In the genomic region with DNA sequence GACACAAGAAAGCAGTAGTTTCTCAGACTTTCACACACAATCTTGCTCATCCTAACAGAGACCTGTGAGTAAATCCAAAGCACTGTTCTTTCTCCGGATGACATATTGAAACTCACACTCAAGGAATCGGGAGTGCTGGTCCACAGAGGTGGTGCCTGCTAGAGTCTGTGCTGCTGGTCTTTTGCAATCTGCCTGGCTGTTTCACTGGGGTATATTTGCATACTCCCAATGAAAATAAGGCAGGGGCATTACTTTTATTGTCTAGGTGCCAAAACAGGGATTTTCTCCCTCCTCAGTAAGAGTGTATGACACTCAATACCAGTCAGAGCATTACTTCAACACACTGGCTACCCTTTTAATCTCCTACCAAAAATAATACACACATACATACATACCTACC, we compare ENCODE assay signal across 12 mouse cellular contexts. TPM values are rescaled to one million over a fixed set of nuclear protein-coding genes. Genes with fewer than 3 reads are reported as not detected.
DNase-seq lines count a peak whose midpoint lies in the region; ATAC-seq lines count a peak whose summit lies in the region.
"Had no signal": no experiment of that assay in that cellular context is flagged by ENCODE, and none has a peak within 500 bp of the region (broad histone marks: within the 10 kb centered on the region; RNA-seq: fewer than 3 reads in every experiment).

No protein-coding gene starts in this region.

- H3K4me2 ChIP-seq in heart, embryonic 11.5 days: peak overlapping the region; percentile 20; the same call in 1 of the 2 replicates
- H3K4me2 ChIP-seq in embryonic facial prominence, embryonic 13.5 days: peak overlapping the region; percentile 9; the same call in 1 of the 2 replicates
- peak overlapping the region; percentile 73 for H3K4me2 ChIP-seq in hindbrain, embryonic 15.5 days
- H3K4me2 ChIP-seq in midbrain, embryonic 16.5 days (ENCODE audit: low read length): peak overlapping the region; percentile 21; the same call in 1 of the 2 replicates

- intact Hi-C loops in heart, postnatal 25 days (cut with DNase I): loop anchor here (5.0 kb wide), 1 partner anchor 78 kb away; a partner anchor contains a TSS

- no peak overlapping the region for H3K4me3 ChIP-seq in heart, embryonic 11.5 days (ENCODE audit: low read depth, low read length)
- no peak overlapping the region for H3K4me3 ChIP-seq in embryonic facial prominence, embryonic 13.5 days
- peak overlapping the region; percentile 13; the same call in 1 of the 2 replicates for H3K4me3 ChIP-seq in hindbrain, embryonic 15.5 days
- H3K4me3 ChIP-seq in midbrain, embryonic 16.5 days (ENCODE audit: low read depth, low read length): no peak overlapping the region
- H3K4me3 ChIP-seq: liver, embryonic 15.5 days had no signal

- no peaks in the 10 kb centered on the region for H3K9me3 ChIP-seq in heart, embryonic 11.5 days (replicated peaks; ENCODE audit: control insufficient read depth, low read length)
- H3K9me3 ChIP-seq in embryonic facial prominence, embryonic 13.5 days: no peaks in the 10 kb centered on the region
- no peaks in the 10 kb centered on the region for H3K9me3 ChIP-seq in hindbrain, embryonic 15.5 days
- no peaks in the 10 kb centered on the region for H3K9me3 ChIP-seq in midbrain, embryonic 16.5 days (replicated peaks; ENCODE audit: control insufficient read depth, low read length, poor library complexity, severe bottlenecking)
- H3K9me3 ChIP-seq: liver, embryonic 15.5 days had no signal

- H3K27me3 ChIP-seq in heart, embryonic 11.5 days (ENCODE audit: control insufficient read depth, insufficient read depth, low read length): no peaks in the 10 kb centered on the region
- H3K27me3 ChIP-seq in embryonic facial prominence, embryonic 13.5 days: no peaks in the 10 kb centered on the region
- H3K27me3 ChIP-seq in hindbrain, embryonic 15.5 days: peaks cover 3% of the 10 kb centered on the region; the same call in 1 of the 2 replicates
- peaks cover 4% of the 10 kb centered on the region; the same call in 1 of the 2 replicates for H3K27me3 ChIP-seq in midbrain, embryonic 16.5 days (ENCODE audit: control insufficient read depth, insufficient read depth, low read depth, low read length)
- H3K27me3 ChIP-seq: liver, embryonic 15.5 days had no signal

- no peak overlapping the region for H3K27ac ChIP-seq in heart, embryonic 11.5 days (ENCODE audit: low read depth, low read length)
- no peak overlapping the region for H3K27ac ChIP-seq in embryonic facial prominence, embryonic 13.5 days
- no peak overlapping the region for H3K27ac ChIP-seq in hindbrain, embryonic 15.5 days (replicated peaks)
- no peak overlapping the region for H3K27ac ChIP-seq in midbrain, embryonic 16.5 days (ENCODE audit: low read length)
- H3K27ac ChIP-seq: liver, embryonic 15.5 days had no signal

- H3K36me3 ChIP-seq in heart, embryonic 11.5 days (ENCODE audit: control insufficient read depth, insufficient read depth, low read length): no peaks in the 10 kb centered on the region
- no peaks in the 10 kb centered on the region for H3K36me3 ChIP-seq in embryonic facial prominence, embryonic 13.5 days
- no peaks in the 10 kb centered on the region for H3K36me3 ChIP-seq in hindbrain, embryonic 15.5 days
- no peaks in the 10 kb centered on the region for H3K36me3 ChIP-seq in midbrain, embryonic 16.5 days (ENCODE audit: control insufficient read depth, insufficient read depth, low read length)
- H3K36me3 ChIP-seq: liver, embryonic 15.5 days had no signal

- 48% methylated on average over 2 of the region's 2 CpGs for WGBS in heart, embryonic 11.5 days (ENCODE audit: insufficient replicate concordance)
- 63% methylated on average over 2 of the region's 2 CpGs for WGBS in embryonic facial prominence, embryonic 13.5 days
- 39% methylated on average over 2 of the region's 2 CpGs for WGBS in hindbrain, embryonic 15.5 days
- 44% methylated on average over 2 of the region's 2 CpGs for WGBS in midbrain, embryonic 16.5 days

- ATAC-seq in heart, embryonic 11.5 days (replicated peaks; ENCODE audit: insufficient number of reproducible peaks, low FRiP score, low TSS enrichment): no peak
- no peak for ATAC-seq in embryonic facial prominence, embryonic 13.5 days (ENCODE audit: insufficient number of reproducible peaks, insufficient read depth, low FRiP score, low TSS enrichment, low read depth)
- ATAC-seq in hindbrain, embryonic 15.5 days (ENCODE audit: low FRiP score, low read depth): no peak
- ATAC-seq in midbrain, embryonic 16.5 days: no peak
- no peak for ATAC-seq in erythroblast, adult 5-6 weeks (replicated peaks; ENCODE audit: low FRiP score, poor library complexity, severe bottlenecking)

- H3K4me1 ChIP-seq in heart, embryonic 11.5 days (ENCODE audit: control insufficient read depth, insufficient read depth, low read length): peaks cover 25% of the 10 kb centered on the region
- H3K4me1 ChIP-seq in embryonic facial prominence, embryonic 13.5 days: peaks cover 46% of the 10 kb centered on the region
- peaks cover 43% of the 10 kb centered on the region for H3K4me1 ChIP-seq in hindbrain, embryonic 15.5 days (replicated peaks)
- H3K4me1 ChIP-seq in midbrain, embryonic 16.5 days (ENCODE audit: control insufficient read depth, insufficient read depth, low read length): peaks cover 19% of the 10 kb centered on the region

- no peak overlapping the region for H3K9ac ChIP-seq in heart, embryonic 11.5 days (ENCODE audit: low read depth, low read length)
- no peak overlapping the region for H3K9ac ChIP-seq in embryonic facial prominence, embryonic 13.5 days
- H3K9ac ChIP-seq in hindbrain, embryonic 15.5 days: no peak overlapping the region
- 0 out of 2 replicates have a peak overlapping the region, but pooled peaks have one; percentile 10 for H3K9ac ChIP-seq in midbrain, embryonic 16.5 days (ENCODE audit: low read depth, low read length)
- H3K9ac ChIP-seq: liver, embryonic 15.5 days had no signal

- no peak for DNase-seq in heart, postnatal 25 days (ENCODE audit: low spot score)
- DNase-seq in adrenal gland, postnatal 4 days (ENCODE audit: low spot score in 2 of 2): no peak
- no peak for DNase-seq in right cerebral cortex, adult 18-20 months
- DNase-seq: gastrocnemius, postnatal 25 days; right cerebral cortex, postnatal 14 days; thymus, postnatal 4 days had no signal

RNA-seq across cellular contexts. Expression of a gene that starts 2.9 kb away (rescaled TPM):
- polyA plus RNA-seq in heart, embryonic 11.5 days (2014; fragmentation: Nextera tagmentation; extraction: Ambion mirVana): 45.0 and 47.6 TPM in 2 replicates
- total RNA-seq in heart, postnatal 25 days (2021): 10 to 100 TPM; 19.0 to 24.4 TPM
- polyA plus RNA-seq in embryonic facial prominence, embryonic 13.5 days (2015; fragmentation: Nextera tagmentation; extraction: Ambion mirVana): 75.2 and 92.2 TPM in 2 replicates
- 57.1 and 67.8 TPM in 2 replicates for polyA plus RNA-seq in hindbrain, embryonic 15.5 days (2015; fragmentation: Nextera tagmentation; extraction: Ambion mirVana)
- 43.5 and 62.6 TPM in 2 replicates for polyA plus RNA-seq in midbrain, embryonic 16.5 days (2015; fragmentation: Nextera tagmentation; extraction: Ambion mirVana)
- total RNA-seq in erythroblast, adult 5-6 weeks (2015; ENCODE audit: low replicate concordance): 13.6 and 24.6 TPM in 2 replicates
- 29.6 and 31.6 TPM in 2 replicates for total RNA-seq in erythroblast, adult 5-6 weeks (2017; ENCODE audit: low replicate concordance)
- 10 to 100 TPM; 60.0 to 71.8 TPM for total RNA-seq in adrenal gland, postnatal 4 days (2021)

Comparison
In these comparisons a context has a peak if more than half of its experiments do, and no peak if none do; other contexts are left out.
1. H3K4me2 ChIP-seq: peak in every context shown above with its lines; median percentile 73 in hindbrain, embryonic 15.5 days; 21 in midbrain, embryonic 16.5 days; 20 in heart, embryonic 11.5 days; 9 in embryonic facial prominence, embryonic 13.5 days.